Mouse (Mus musculus): ENCODE data around the gene Sys1. TPM values are rescaled to one million over a fixed set of nuclear protein-coding genes. Genes with fewer than 3 reads are reported as not detected.

The Sys1 gene
- 69.5 and 76.9 TPM in 2 replicates for polyA plus RNA-seq (2015; fragmentation: Nextera tagmentation; extraction: Ambion mirVana)

- no peak within 1 kb of the TSS for H3K4me3 ChIP-seq (replicated peaks; ENCODE audit: low read length)
- under 1% methylated on average over 7 of the region's 7 CpGs for WGBS
Measured at GRCm38 (mm10) chr2:164456864-164457300, at the start of gene Sys1. Gene Sys1, plus strand, starts transcription at chr2:164456964.

GRCm38 (mm10) chr2:164407708-164408107 lies 49.1 kb upstream of the Sys1 start:
- Histone ChIP-seq H3K9me3 (ENCODE audit: control insufficient read depth, low read length) (no peaks in the 10 kb centered on the region), H3K27me3 (replicated peaks; ENCODE audit: control insufficient read depth, insufficient read depth, low read length) (peaks cover 63% of the 10 kb centered on the region), H3K27ac (ENCODE audit: low read length) (no peak overlapping the region), H3K36me3 (ENCODE audit: control insufficient read depth, insufficient read depth) (no peaks in the 10 kb centered on the region), H3K9ac (replicated peaks; ENCODE audit: low read depth, low read length) (no peak overlapping the region), H3K4me1 (replicated peaks; ENCODE audit: control insufficient read depth, insufficient read depth, low read length) (peaks cover 8% of the 10 kb centered on the region), H3K4me2 (ENCODE audit: low read length) (no peak overlapping the region), H3K4me3 (replicated peaks; ENCODE audit: low read length) (no peak overlapping the region)
- ATAC-seq = peak; percentile 54; the same call in 1 of the 2 replicates
- under 1% methylated on average over 22 of the region's 22 CpGs for WGBS

More at GRCm38 (mm10) chr2:164456864-164457300, at the start of gene Sys1:
- Histone ChIP-seq H3K9ac (replicated peaks; ENCODE audit: low read depth, low read length) (no peak within 1 kb of the TSS; the same call in 1 of the 2 replicates), H3K9me3 (ENCODE audit: control insufficient read depth, low read length) (no peaks in the 10 kb centered on the region), H3K27me3 (replicated peaks; ENCODE audit: control insufficient read depth, insufficient read depth, low read length) (no peaks in the 10 kb centered on the region), H3K36me3 (ENCODE audit: control insufficient read depth, insufficient read depth) (no peaks in the 10 kb centered on the region), H3K27ac (ENCODE audit: low read length) (no peak within 1 kb of the TSS), H3K4me1 (replicated peaks; ENCODE audit: control insufficient read depth, insufficient read depth, low read length) (peaks cover 4% of the 10 kb centered on the region), H3K4me2 (ENCODE audit: low read length) (peak within 1 kb of the TSS; percentile 23; the same call in 1 of the 2 replicates)
- no peak for ATAC-seq

- peaks cover 10% of the 10 kb centered on the region; the same call in 1 of the 2 replicates for H3K27me3 ChIP-seq (replicated peaks; ENCODE audit: control insufficient read depth, insufficient read depth, low read length)
- WGBS = 21% methylated on average over 28 of the region's 28 CpGs
- H3K36me3 ChIP-seq (ENCODE audit: control insufficient read depth, insufficient read depth) = no peaks in the 10 kb centered on the region
- ATAC-seq = no peak
- H3K4me2 ChIP-seq (ENCODE audit: low read length) = peak overlapping the region; percentile 38
- H3K4me1 ChIP-seq (replicated peaks; ENCODE audit: control insufficient read depth, insufficient read depth, low read length) = 0 out of 2 replicates have a peak, but pooled peaks cover 3% of the 10 kb centered on the region
- 0 out of 2 replicates have a peak overlapping the region, but pooled peaks have one; percentile 19 for H3K9ac ChIP-seq (replicated peaks; ENCODE audit: low read depth, low read length)
- H3K9me3 ChIP-seq (ENCODE audit: control insufficient read depth, low read length) = no peaks in the 10 kb centered on the region
- H3K27ac ChIP-seq (ENCODE audit: low read length) = no peak overlapping the region
- H3K4me3 ChIP-seq (replicated peaks; ENCODE audit: low read length) = peak overlapping the region; percentile 10
Measured at GRCm38 (mm10) chr2:164414167-164414566, 42.6 kb upstream of the Sys1 start.

GRCm38 (mm10) chr2:164414581-164414980 lies 42.2 kb upstream of the Sys1 start:
- Histone ChIP-seq H3K4me2 (ENCODE audit: low read length) (peak overlapping the region; percentile 38), H3K9ac (replicated peaks; ENCODE audit: low read depth, low read length) (0 out of 2 replicates have a peak overlapping the region, but pooled peaks have one; percentile 19), H3K27me3 (replicated peaks; ENCODE audit: control insufficient read depth, insufficient read depth, low read length) (peaks cover 6% of the 10 kb centered on the region; the same call in 1 of the 2 replicates), H3K36me3 (ENCODE audit: control insufficient read depth, insufficient read depth) (no peaks in the 10 kb centered on the region), H3K9me3 (ENCODE audit: control insufficient read depth, low read length) (no peaks in the 10 kb centered on the region), H3K4me1 (replicated peaks; ENCODE audit: control insufficient read depth, insufficient read depth, low read length) (0 out of 2 replicates have a peak, but pooled peaks cover 3% of the 10 kb centered on the region), H3K27ac (ENCODE audit: low read length) (no peak overlapping the region), H3K4me3 (replicated peaks; ENCODE audit: low read length) (no peak overlapping the region; the same call in 1 of the 2 replicates)
- 72% methylated on average over 10 of the region's 10 CpGs for WGBS
- no peak for ATAC-seq

GRCm38 (mm10) chr2:164417198-164417597 lies 39.6 kb upstream of the Sys1 start:
- H3K4me2 ChIP-seq (ENCODE audit: low read length) = no peak overlapping the region
- H3K4me1 ChIP-seq (replicated peaks; ENCODE audit: control insufficient read depth, insufficient read depth, low read length) = 0 out of 2 replicates have a peak, but pooled peaks cover 3% of the 10 kb centered on the region
- no peaks in the 10 kb centered on the region for H3K9me3 ChIP-seq (ENCODE audit: control insufficient read depth, low read length)
- no peak for ATAC-seq
- H3K9ac ChIP-seq (replicated peaks; ENCODE audit: low read depth, low read length) = no peak overlapping the region
- no peaks in the 10 kb centered on the region for H3K36me3 ChIP-seq (ENCODE audit: control insufficient read depth, insufficient read depth)
- 1% methylated on average over 2 of the region's 2 CpGs for WGBS
- peaks cover 4% of the 10 kb centered on the region; the same call in 1 of the 2 replicates for H3K27me3 ChIP-seq (replicated peaks; ENCODE audit: control insufficient read depth, insufficient read depth, low read length)
- no peak overlapping the region for H3K27ac ChIP-seq (ENCODE audit: low read length)
- no peak overlapping the region for H3K4me3 ChIP-seq (replicated peaks; ENCODE audit: low read length)

- Histone ChIP-seq H3K27me3 (replicated peaks; ENCODE audit: control insufficient read depth, insufficient read depth, low read length) (peaks cover 4% of the 10 kb centered on the region; the same call in 1 of the 2 replicates), H3K4me2 (ENCODE audit: low read length) (no peak overlapping the region), H3K4me1 (replicated peaks; ENCODE audit: control insufficient read depth, insufficient read depth, low read length) (0 out of 2 replicates have a peak, but pooled peaks cover 3% of the 10 kb centered on the region), H3K27ac (ENCODE audit: low read length) (no peak overlapping the region), H3K9ac (replicated peaks; ENCODE audit: low read depth, low read length) (no peak overlapping the region), H3K9me3 (ENCODE audit: control insufficient read depth, low read length) (no peaks in the 10 kb centered on the region), H3K4me3 (replicated peaks; ENCODE audit: low read length) (no peak overlapping the region), H3K36me3 (ENCODE audit: control insufficient read depth, insufficient read depth) (no peaks in the 10 kb centered on the region)
- 36% methylated on average over 3 of the region's 3 CpGs for WGBS
- no peak for ATAC-seq
Measured at GRCm38 (mm10) chr2:164418308-164418875, 38.4 kb upstream of the Sys1 start.

- Histone ChIP-seq H3K4me3 (replicated peaks; ENCODE audit: low read length) (no peak overlapping the region), H3K36me3 (ENCODE audit: control insufficient read depth, insufficient read depth) (no peaks in the 10 kb centered on the region), H3K27ac (ENCODE audit: low read length) (no peak overlapping the region), H3K4me2 (ENCODE audit: low read length) (no peak overlapping the region), H3K27me3 (replicated peaks; ENCODE audit: control insufficient read depth, insufficient read depth, low read length) (peaks cover 1% of the 10 kb centered on the region; the same call in 1 of the 2 replicates), H3K9ac (replicated peaks; ENCODE audit: low read depth, low read length) (no peak overlapping the region), H3K9me3 (ENCODE audit: control insufficient read depth, low read length) (no peaks in the 10 kb centered on the region), H3K4me1 (replicated peaks; ENCODE audit: control insufficient read depth, insufficient read depth, low read length) (no peaks in the 10 kb centered on the region)
- ATAC-seq = no peak
- 4% methylated on average over 3 of the region's 3 CpGs for WGBS
Measured at GRCm38 (mm10) chr2:164419489-164419888, 37.3 kb upstream of the Sys1 start.

GRCm38 (mm10) chr2:164421306-164421705 lies 35.5 kb upstream of the Sys1 start:
- no peak overlapping the region for H3K4me3 ChIP-seq (replicated peaks; ENCODE audit: low read length)
- no peaks in the 10 kb centered on the region for H3K27me3 ChIP-seq (replicated peaks; ENCODE audit: control insufficient read depth, insufficient read depth, low read length)
- WGBS = 90% methylated on average over 7 of the region's 7 CpGs
- no peak overlapping the region for H3K27ac ChIP-seq (ENCODE audit: low read length)
- ATAC-seq = no peak
- no peak overlapping the region for H3K4me2 ChIP-seq (ENCODE audit: low read length)
- H3K36me3 ChIP-seq (ENCODE audit: control insufficient read depth, insufficient read depth) = no peaks in the 10 kb centered on the region
- H3K4me1 ChIP-seq (replicated peaks; ENCODE audit: control insufficient read depth, insufficient read depth, low read length) = 0 out of 2 replicates have a peak, but pooled peaks cover 2% of the 10 kb centered on the region
- no peaks in the 10 kb centered on the region for H3K9me3 ChIP-seq (ENCODE audit: control insufficient read depth, low read length)
- H3K9ac ChIP-seq (replicated peaks; ENCODE audit: low read depth, low read length) = no peak overlapping the region

- Histone ChIP-seq H3K36me3 (ENCODE audit: control insufficient read depth, insufficient read depth) (no peaks in the 10 kb centered on the region), H3K4me3 (replicated peaks; ENCODE audit: low read length) (no peak overlapping the region), H3K9me3 (ENCODE audit: control insufficient read depth, low read length) (no peaks in the 10 kb centered on the region), H3K4me2 (ENCODE audit: low read length) (no peak overlapping the region), H3K27ac (ENCODE audit: low read length) (no peak overlapping the region), H3K4me1 (replicated peaks; ENCODE audit: control insufficient read depth, insufficient read depth, low read length) (0 out of 2 replicates have a peak, but pooled peaks cover 2% of the 10 kb centered on the region), H3K9ac (replicated peaks; ENCODE audit: low read depth, low read length) (no peak overlapping the region), H3K27me3 (replicated peaks; ENCODE audit: control insufficient read depth, insufficient read depth, low read length) (no peaks in the 10 kb centered on the region)
- 84% methylated on average over 8 of the region's 8 CpGs for WGBS
- ATAC-seq = no peak
Measured at GRCm38 (mm10) chr2:164421979-164422378, 34.8 kb upstream of the Sys1 start.
